Mouse (Mus musculus): Measurements from ENCODE around the gene 9130409I23Rik. TPM values are rescaled to one million over a fixed set of nuclear protein-coding genes. Genes with fewer than 3 reads are reported as not detected.

Gene 9130409I23Rik
- polyA plus RNA-seq, 1 experiment from 2014 or later = not detected

- H3K36me3 ChIP-seq (ENCODE audit: control insufficient read depth, insufficient read depth, low read length) = no peaks in the 10 kb centered on the region
- no peak for ATAC-seq (replicated peaks; ENCODE audit: low FRiP score, low TSS enrichment, low read depth)
Observed at GRCm38 (mm10) chr1:181049328-181049842, 1.7 kb upstream of the 9130409I23Rik start.

GRCm38 (mm10) chr1:181052898-181053297 lies 1.9 kb downstream of the 9130409I23Rik start:
- DNase-seq (ENCODE audit: low spot score) = no peak
- no peak overlapping the region for H3K9ac ChIP-seq (ENCODE audit: low read length)
- H3K36me3 ChIP-seq (ENCODE audit: control insufficient read depth, insufficient read depth, low read length) = no peaks in the 10 kb centered on the region
- no peak overlapping the region for H3K27ac ChIP-seq (ENCODE audit: low read depth)
- H3K4me1 ChIP-seq (replicated peaks; ENCODE audit: control insufficient read depth, insufficient read depth, low read length) = no peaks in the 10 kb centered on the region
- 76% methylated on average over 4 of the region's 4 CpGs for WGBS
- no peak for ATAC-seq (replicated peaks; ENCODE audit: low FRiP score, low TSS enrichment, low read depth)
- no peaks in the 10 kb centered on the region for H3K9me3 ChIP-seq (ENCODE audit: control insufficient read depth, low read length)
- H3K27me3 ChIP-seq (replicated peaks; ENCODE audit: control insufficient read depth, insufficient read depth, low read length) = no peaks in the 10 kb centered on the region
- no peak overlapping the region for H3K4me2 ChIP-seq (ENCODE audit: low read length)
- no peak overlapping the region for H3K4me3 ChIP-seq (ENCODE audit: low read depth, low read length)

More at GRCm38 (mm10) chr1:181049328-181049842, 1.7 kb upstream of the 9130409I23Rik start:
- H3K27me3 ChIP-seq (replicated peaks; ENCODE audit: control insufficient read depth, insufficient read depth, low read length) = no peaks in the 10 kb centered on the region
- no peak overlapping the region for H3K4me3 ChIP-seq (ENCODE audit: low read depth, low read length)
- no peak for DNase-seq (ENCODE audit: low spot score)
- H3K4me1 ChIP-seq (replicated peaks; ENCODE audit: control insufficient read depth, insufficient read depth, low read length) = no peaks in the 10 kb centered on the region
- no peak overlapping the region for H3K27ac ChIP-seq (ENCODE audit: low read depth)
- no peaks in the 10 kb centered on the region for H3K9me3 ChIP-seq (ENCODE audit: control insufficient read depth, low read length)
- no peak overlapping the region for H3K9ac ChIP-seq (ENCODE audit: low read length)
- no peak overlapping the region for H3K4me2 ChIP-seq (ENCODE audit: low read length)

DNA sequence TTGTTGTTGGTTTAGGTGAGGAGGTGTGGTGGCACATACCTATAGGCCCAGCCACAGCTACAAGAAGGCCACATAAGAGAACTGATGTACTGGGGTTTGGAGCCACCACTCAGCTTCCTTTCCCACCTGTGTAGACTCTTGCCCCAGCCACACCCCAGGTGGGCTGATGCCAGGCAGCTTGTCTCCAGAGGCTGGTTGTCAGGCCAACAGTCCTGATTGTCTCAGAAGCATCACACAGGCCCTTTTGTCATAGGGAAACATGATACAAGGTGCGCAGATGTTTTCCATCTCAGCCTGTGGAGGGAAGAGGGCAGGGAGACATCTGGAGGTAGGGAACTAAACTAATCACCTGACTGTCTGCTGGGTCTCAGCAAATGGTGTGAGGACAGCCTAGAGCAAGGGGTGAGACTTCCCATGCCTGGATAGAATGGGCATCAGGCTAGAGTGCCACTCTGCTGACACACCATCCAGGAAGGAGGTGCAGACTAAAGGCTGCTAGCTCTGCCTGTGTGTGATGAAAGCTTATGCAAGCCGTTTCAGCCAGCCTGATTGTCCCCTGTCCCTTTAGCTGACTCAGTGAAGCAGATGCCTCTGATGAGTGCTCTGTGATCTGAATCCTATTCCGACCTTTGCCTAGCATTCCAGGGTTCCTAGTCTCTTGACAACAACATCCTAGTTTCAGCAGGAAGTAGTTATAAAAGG lies 10.9 kb downstream of the 9130409I23Rik start:
- 67% methylated on average over 3 of the region's 3 CpGs for whole genome bisulfite sequencing
- Histone ChIP-seq H3K4me3 (ENCODE audit: low read depth, low read length) (no peak overlapping the region), H3K4me2 (ENCODE audit: low read length) (no peak overlapping the region), H3K27ac (ENCODE audit: low read depth) (no peak overlapping the region), H3K27me3 (replicated peaks; ENCODE audit: control insufficient read depth, insufficient read depth, low read length) (no peaks in the 10 kb centered on the region), H3K9me3 (ENCODE audit: control insufficient read depth, low read length) (no peaks in the 10 kb centered on the region), H3K4me1 (replicated peaks; ENCODE audit: control insufficient read depth, insufficient read depth, low read length) (no peaks in the 10 kb centered on the region), H3K36me3 (ENCODE audit: control insufficient read depth, insufficient read depth, low read length) (no peaks in the 10 kb centered on the region), H3K9ac (ENCODE audit: low read length) (no peak overlapping the region)
- no peak for DNase-seq (ENCODE audit: low spot score)
- no peak for ATAC-seq (replicated peaks; ENCODE audit: low FRiP score, low TSS enrichment, low read depth)

- DNase-seq (ENCODE audit: low spot score) (no peak), ATAC-seq (replicated peaks; ENCODE audit: low FRiP score, low TSS enrichment, low read depth) (no peak)
- Histone ChIP-seq H3K36me3 (ENCODE audit: control insufficient read depth, insufficient read depth, low read length) (no peaks in the 10 kb centered on the region), H3K9me3 (ENCODE audit: control insufficient read depth, low read length) (no peaks in the 10 kb centered on the region), H3K27ac (ENCODE audit: low read depth) (no peak overlapping the region), H3K4me2 (ENCODE audit: low read length) (no peak overlapping the region), H3K27me3 (replicated peaks; ENCODE audit: control insufficient read depth, insufficient read depth, low read length) (no peaks in the 10 kb centered on the region), H3K9ac (ENCODE audit: low read length) (no peak overlapping the region), H3K4me3 (ENCODE audit: low read depth, low read length) (no peak overlapping the region), H3K4me1 (replicated peaks; ENCODE audit: control insufficient read depth, insufficient read depth, low read length) (no peaks in the 10 kb centered on the region)
- WGBS = 53% methylated on average over 2 of the region's 2 CpGs
Observed at GRCm38 (mm10) chr1:181063991-181064390, 13.0 kb downstream of the 9130409I23Rik start.

GRCm38 (mm10) chr1:181064648-181065047 lies 13.6 kb downstream of the 9130409I23Rik start:
- no peaks in the 10 kb centered on the region for H3K9me3 ChIP-seq (ENCODE audit: control insufficient read depth, low read length)
- no peaks in the 10 kb centered on the region for H3K27me3 ChIP-seq (replicated peaks; ENCODE audit: control insufficient read depth, insufficient read depth, low read length)
- no peak overlapping the region for H3K27ac ChIP-seq (ENCODE audit: low read depth)
- no peak overlapping the region for H3K9ac ChIP-seq (ENCODE audit: low read length)
- no peaks in the 10 kb centered on the region for H3K4me1 ChIP-seq (replicated peaks; ENCODE audit: control insufficient read depth, insufficient read depth, low read length)
- ATAC-seq (replicated peaks; ENCODE audit: low FRiP score, low TSS enrichment, low read depth) (no peak), DNase-seq (ENCODE audit: low spot score) (no peak)
- 75% methylated on average over 6 of the region's 6 CpGs for WGBS
- no peak overlapping the region for H3K4me2 ChIP-seq (ENCODE audit: low read length)
- H3K36me3 ChIP-seq (ENCODE audit: control insufficient read depth, insufficient read depth, low read length) = no peaks in the 10 kb centered on the region
- no peak overlapping the region for H3K4me3 ChIP-seq (ENCODE audit: low read depth, low read length)

DNA sequence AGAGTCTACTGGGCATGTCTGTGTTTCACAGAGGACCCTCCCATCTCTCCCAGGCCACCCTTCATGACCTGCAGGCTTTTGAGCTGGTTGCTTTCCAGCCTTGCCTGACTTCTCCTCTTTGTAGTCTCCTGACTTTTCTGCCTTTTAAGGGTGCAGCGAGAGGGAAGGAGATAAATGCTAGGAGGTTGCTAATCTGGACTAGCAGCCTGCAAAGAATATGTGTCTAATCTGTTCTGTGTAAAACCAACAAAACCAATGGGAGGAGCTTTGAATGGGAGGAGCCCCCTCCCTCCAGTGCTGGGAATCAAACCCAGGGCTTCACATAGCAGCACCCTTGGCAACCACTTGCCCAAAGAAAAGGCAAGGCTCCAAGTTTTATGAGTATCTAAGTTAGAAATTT lies 17.3 kb downstream of the 9130409I23Rik start:
- no peak for DNase-seq (ENCODE audit: low spot score)
- WGBS = 81% methylated on average over 1 of the region's 1 CpGs
- Histone ChIP-seq H3K27ac (ENCODE audit: low read depth) (no peak overlapping the region), H3K9ac (ENCODE audit: low read length) (no peak overlapping the region), H3K27me3 (replicated peaks; ENCODE audit: control insufficient read depth, insufficient read depth, low read length) (no peaks in the 10 kb centered on the region), H3K4me1 (replicated peaks; ENCODE audit: control insufficient read depth, insufficient read depth, low read length) (no peaks in the 10 kb centered on the region), H3K9me3 (ENCODE audit: control insufficient read depth, low read length) (no peaks in the 10 kb centered on the region), H3K36me3 (ENCODE audit: control insufficient read depth, insufficient read depth, low read length) (no peaks in the 10 kb centered on the region), H3K4me2 (ENCODE audit: low read length) (no peak overlapping the region), H3K4me3 (ENCODE audit: low read depth, low read length) (no peak overlapping the region)
- ATAC-seq (replicated peaks; ENCODE audit: low FRiP score, low TSS enrichment, low read depth) = no peak

DNA sequence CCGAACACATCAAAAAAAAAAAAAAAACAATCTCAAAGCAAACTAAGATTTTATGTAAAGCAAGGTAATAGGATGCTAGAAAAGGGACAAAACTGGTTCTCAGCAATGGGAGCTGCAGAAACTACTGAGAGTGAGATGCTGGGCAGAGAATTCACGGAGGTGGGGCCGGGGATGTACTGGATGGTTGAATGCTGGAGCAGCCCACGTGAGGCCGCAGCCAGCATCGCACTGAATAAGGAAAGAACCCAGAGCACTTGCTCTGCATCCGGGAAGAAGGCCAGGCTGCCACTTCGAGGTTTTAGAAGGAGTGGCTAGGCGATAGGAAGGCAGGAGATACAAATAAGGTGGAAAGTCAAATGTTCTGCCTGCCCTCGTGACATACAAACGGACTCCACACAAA lies 18.6 kb downstream of the 9130409I23Rik start:
- Histone ChIP-seq H3K27me3 (replicated peaks; ENCODE audit: control insufficient read depth, insufficient read depth, low read length) (no peaks in the 10 kb centered on the region), H3K4me2 (ENCODE audit: low read length) (no peak overlapping the region), H3K4me1 (replicated peaks; ENCODE audit: control insufficient read depth, insufficient read depth, low read length) (no peaks in the 10 kb centered on the region), H3K36me3 (ENCODE audit: control insufficient read depth, insufficient read depth, low read length) (no peaks in the 10 kb centered on the region), H3K9ac (ENCODE audit: low read length) (no peak overlapping the region), H3K4me3 (ENCODE audit: low read depth, low read length) (no peak overlapping the region), H3K27ac (ENCODE audit: low read depth) (no peak overlapping the region), H3K9me3 (ENCODE audit: control insufficient read depth, low read length) (no peaks in the 10 kb centered on the region)
- no peak for ATAC-seq (replicated peaks; ENCODE audit: low FRiP score, low TSS enrichment, low read depth)
- WGBS = 63% methylated on average over 11 of the region's 11 CpGs
- no peak for DNase-seq (ENCODE audit: low spot score)

- Histone ChIP-seq H3K4me3 (ENCODE audit: low read depth, low read length) (no peak overlapping the region), H3K27ac (ENCODE audit: low read depth) (no peak overlapping the region), H3K9me3 (ENCODE audit: control insufficient read depth, low read length) (no peaks in the 10 kb centered on the region), H3K4me2 (ENCODE audit: low read length) (no peak overlapping the region), H3K36me3 (ENCODE audit: control insufficient read depth, insufficient read depth, low read length) (no peaks in the 10 kb centered on the region), H3K4me1 (replicated peaks; ENCODE audit: control insufficient read depth, insufficient read depth, low read length) (no peaks in the 10 kb centered on the region), H3K9ac (ENCODE audit: low read length) (no peak overlapping the region), H3K27me3 (replicated peaks; ENCODE audit: control insufficient read depth, insufficient read depth, low read length) (0 out of 2 replicates have a peak, but pooled peaks cover 6% of the 10 kb centered on the region)
- DNase-seq (ENCODE audit: low spot score) (no peak), ATAC-seq (replicated peaks; ENCODE audit: low FRiP score, low TSS enrichment, low read depth) (no peak)
- WGBS = 47% methylated on average over 5 of the region's 5 CpGs
Observed at GRCm38 (mm10) chr1:181073075-181073474, 22.0 kb downstream of the 9130409I23Rik start.

DNA sequence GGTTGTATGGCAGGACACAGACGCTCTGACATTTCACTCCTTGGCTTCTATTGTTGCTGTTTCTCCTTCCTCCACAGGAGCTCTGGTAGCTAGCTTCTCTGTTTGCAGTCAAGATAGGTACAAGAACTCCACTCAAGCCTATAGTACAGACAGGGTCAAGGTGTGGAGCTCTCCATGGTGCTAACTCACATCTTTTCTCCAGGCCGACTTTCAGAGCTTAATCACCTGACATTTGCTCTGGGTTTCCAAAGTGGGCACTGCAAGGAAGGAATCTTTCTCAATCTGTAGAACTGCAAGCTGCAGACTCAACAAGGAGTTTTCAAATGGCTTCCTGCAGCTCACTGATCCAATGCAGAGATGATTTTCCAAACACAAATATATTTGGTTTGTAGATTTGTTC lies 33.0 kb downstream of the 9130409I23Rik start:
- Histone ChIP-seq H3K36me3 (ENCODE audit: control insufficient read depth, insufficient read depth, low read length) (no peaks in the 10 kb centered on the region), H3K27me3 (replicated peaks; ENCODE audit: control insufficient read depth, insufficient read depth, low read length) (no peaks in the 10 kb centered on the region), H3K27ac (ENCODE audit: low read depth) (no peak overlapping the region), H3K9ac (ENCODE audit: low read length) (no peak overlapping the region), H3K4me1 (replicated peaks; ENCODE audit: control insufficient read depth, insufficient read depth, low read length) (no peaks in the 10 kb centered on the region), H3K9me3 (ENCODE audit: control insufficient read depth, low read length) (no peaks in the 10 kb centered on the region), H3K4me2 (ENCODE audit: low read length) (no peak overlapping the region), H3K4me3 (ENCODE audit: low read depth, low read length) (no peak overlapping the region)
- DNase-seq (ENCODE audit: low spot score) = no peak
- 38% methylated on average over 2 of the region's 2 CpGs for WGBS
- ATAC-seq (replicated peaks; ENCODE audit: low FRiP score, low TSS enrichment, low read depth) = no peak
